Mouse (Mus musculus) ES-Bruce4 (cell line): ENCODE data around the gene Cdc14a.

ENCODE experiments used
- CTCF ChIP-seq: IDR thresholded peaks from one replicate; pipeline ENCODE4 v1.8.1; 2011; ENCODE audit warnings: low read depth, low read length
- EP300 ChIP-seq: IDR thresholded peaks from 2 replicates; pipeline ENCODE4 v1.6.1; 2011; ENCODE audit warnings: low read depth, low read length; ENCODE audit not compliant: insufficient read depth
- POLR2A ChIP-seq: IDR thresholded peaks from one replicate; pipeline ENCODE4 v1.8.1; 2011; ENCODE audit warnings: low read length; ENCODE audit not compliant: insufficient read depth

DNA sequence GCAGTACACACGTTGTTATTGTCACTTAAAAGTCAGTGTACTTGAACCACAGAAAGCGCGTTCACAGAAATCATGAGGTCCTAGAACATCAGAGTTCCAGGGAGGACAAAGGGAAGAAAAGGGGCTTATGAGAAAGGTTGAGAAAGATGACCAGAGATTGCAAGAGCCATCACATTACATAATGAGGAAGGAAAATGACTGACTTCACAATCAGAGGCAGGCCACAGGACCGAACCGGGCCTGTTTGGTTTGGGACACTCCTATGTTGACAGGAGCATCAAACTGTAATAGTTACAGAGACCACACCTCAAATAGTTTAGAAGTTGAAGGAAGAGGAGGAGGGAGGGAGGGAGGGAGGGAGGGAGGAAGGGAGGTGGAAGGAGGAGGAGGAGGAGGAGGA lies 86.0 kb downstream of the Cdc14a start:
- TF ChIP-seq EP300 (no peak), POLR2A (no peak), CTCF (no peak)
